11 mouse cellular contexts compared by ENCODE assay signal in the genomic region with DNA sequence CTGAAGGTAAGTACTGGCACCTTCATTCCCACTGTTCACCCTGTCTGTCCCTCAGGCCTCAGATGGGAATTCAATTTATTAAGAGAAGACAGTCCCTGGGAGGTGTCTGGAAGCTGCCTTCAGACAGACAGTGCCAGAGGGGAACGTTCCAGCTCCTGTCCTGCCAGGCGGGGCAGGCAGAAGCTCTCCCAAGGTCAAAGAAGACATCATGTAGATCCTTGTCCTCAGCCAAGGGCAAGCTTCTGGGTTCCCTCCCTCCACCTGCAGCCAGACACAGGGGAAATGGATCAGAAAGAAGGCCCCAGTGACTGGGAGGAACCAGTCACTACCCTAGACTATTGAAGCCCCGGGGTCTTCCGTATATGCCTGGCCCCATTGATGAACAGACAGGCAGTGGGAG.
DNase-seq lines count a peak whose midpoint lies in the region; ATAC-seq and TF ChIP-seq lines count a peak whose summit lies in the region.
"Had no signal": no experiment of that assay in that cellular context is flagged by ENCODE, and none has a peak within 500 bp of the region (broad histone marks: within the 10 kb centered on the region; RNA-seq: fewer than 3 reads in every experiment).

No protein-coding gene starts in this region.

- H3K4me1 ChIP-seq in hindbrain, embryonic 13.5 days (replicated peaks), result peaks cover 91% of the 10 kb centered on the region
- H3K4me1 ChIP-seq in midbrain, embryonic 15.5 days, result peaks cover 96% of the 10 kb centered on the region

- WGBS in hindbrain, embryonic 13.5 days, result 68% methylated on average over 4 of the region's 4 CpGs
- 65% methylated on average over 4 of the region's 4 CpGs for WGBS in midbrain, embryonic 15.5 days

- no peak for ATAC-seq in hindbrain, embryonic 13.5 days (ENCODE audit: low FRiP score)
- no peak for ATAC-seq in midbrain, embryonic 15.5 days (replicated peaks)
- no peak for ATAC-seq in erythroblast, adult 5-6 weeks (replicated peaks; ENCODE audit: low FRiP score, poor library complexity, severe bottlenecking)
- ATAC-seq: liver, postnatal 0 days had no signal

- H3K27me3 ChIP-seq in hindbrain, embryonic 13.5 days, result no peaks in the 10 kb centered on the region
- H3K27me3 ChIP-seq in midbrain, embryonic 15.5 days (replicated peaks), result no peaks in the 10 kb centered on the region

- no peaks in the 10 kb centered on the region for H3K9me3 ChIP-seq in hindbrain, embryonic 13.5 days
- no peaks in the 10 kb centered on the region for H3K9me3 ChIP-seq in midbrain, embryonic 15.5 days

- H3K36me3 ChIP-seq in hindbrain, embryonic 13.5 days, result no peaks in the 10 kb centered on the region
- no peaks in the 10 kb centered on the region for H3K36me3 ChIP-seq in midbrain, embryonic 15.5 days (replicated peaks)

- H3K4me3 ChIP-seq in gastrocnemius, adult 2 months, result no peak overlapping the region
- H3K4me3 ChIP-seq in hindbrain, embryonic 13.5 days, result no peak overlapping the region
- no peak overlapping the region for H3K4me3 ChIP-seq in midbrain, embryonic 15.5 days

- DNase-seq in gastrocnemius, adult 2 months, result no peak
- DNase-seq in gastrocnemius, postnatal 10 days, result no peak
- DNase-seq in adrenal gland, postnatal 14 days, result peak; percentile 61
- DNase-seq in cerebellum, adult 18-20 months, result no peak
- DNase-seq in testis, postnatal 14 days (ENCODE audit: low spot score), result no peak
- DNase-seq: heart, postnatal 4 days; liver, postnatal 0 days; thymus, adult 2 months had no signal

- TF ChIP-seq CTCF in gastrocnemius, adult 2 months (IDR thresholded peaks at IDR 0.05), result no peak

- intact Hi-C loops in gastrocnemius, adult 2 months (cut with DNase I), result no loop called here

- H3K9ac ChIP-seq in hindbrain, embryonic 13.5 days, result 0 out of 2 replicates have a peak overlapping the region, but pooled peaks have one; percentile 68
- no peak overlapping the region for H3K9ac ChIP-seq in midbrain, embryonic 15.5 days
- H3K9ac ChIP-seq: liver, postnatal 0 days had no signal

- peak overlapping the region; percentile 24; the same call in 1 of the 2 replicates for H3K27ac ChIP-seq in gastrocnemius, adult 2 months
- H3K27ac ChIP-seq in hindbrain, embryonic 13.5 days, result peak overlapping the region; percentile 100
- H3K27ac ChIP-seq in midbrain, embryonic 15.5 days, result peak overlapping the region; percentile 96

- no peak overlapping the region for H3K4me2 ChIP-seq in hindbrain, embryonic 13.5 days
- no peak overlapping the region for H3K4me2 ChIP-seq in midbrain, embryonic 15.5 days

Comparison
In these comparisons a context has a peak if more than half of its experiments do, and no peak if none do; other contexts are left out.
1. H3K27ac ChIP-seq: peak in every context shown above with its lines; median percentile 100 in hindbrain, embryonic 13.5 days; 96 in midbrain, embryonic 15.5 days; 24 in gastrocnemius, adult 2 months.